Mouse (Mus musculus) neural tube, embryonic 15.5 days (tissue): ENCODE measurements around the gene Cd320. TPM values are rescaled to one million over a fixed set of nuclear protein-coding genes. Genes with fewer than 3 reads are reported as not detected.
"Not testable (repeated sequence)": the region's sequence is repeated elsewhere in the genome, so short reads cannot be mapped to it uniquely, and the experiment has no call there.

Source experiments
- ATAC-seq: fragments of 200-750 bp; cut with Nextera tagmentation; 2 replicates; pipeline ENCODE4 v1.8.0; 2017; ENCODE audit warnings: mild to moderate bottlenecking, moderate TSS enrichment, moderate library complexity; ENCODE audit not compliant: low FRiP score
- H3K27ac ChIP-seq: fragments of 300-500 bp; sonication (generic); replicated peaks from 2 replicates; pipeline ENCODE4 v1.5.1; 2015; ENCODE audit warnings: mild to moderate bottlenecking, inconsistent platforms
- H3K27me3 ChIP-seq: fragments of 300-500 bp; sonication (generic); replicated peaks from 2 replicates; pipeline ENCODE4 v1.6.1; 2015; ENCODE audit warnings: inconsistent platforms
- H3K36me3 ChIP-seq: fragments of 300-500 bp; sonication (generic); 2 replicates; pipeline ENCODE4 v1.6.1; 2015; ENCODE audit warnings: inconsistent platforms
- H3K4me1 ChIP-seq: fragments of 300-500 bp; sonication (generic); 2 replicates; pipeline ENCODE4 v1.6.1; 2015; ENCODE audit warnings: inconsistent platforms
- H3K4me2 ChIP-seq: fragments of 300-500 bp; sonication (generic); 2 replicates; pipeline ENCODE4 v1.6.1; 2015; ENCODE audit warnings: inconsistent platforms, mild to moderate bottlenecking, moderate library complexity
- H3K4me3 ChIP-seq: fragments of 300-500 bp; sonication (generic); replicated peaks from 2 replicates; pipeline ENCODE4 v1.5.1; 2015; ENCODE audit warnings: mild to moderate bottlenecking, inconsistent platforms
- H3K9ac ChIP-seq: fragments of 300-500 bp; sonication (generic); replicated peaks from 2 replicates; pipeline ENCODE4 v1.6.1; 2015; ENCODE audit warnings: mild to moderate bottlenecking, inconsistent platforms
- H3K9me3 ChIP-seq: fragments of 300-500 bp; sonication (generic); replicated peaks from 2 replicates; pipeline ENCODE4 v1.6.1; 2016; ENCODE audit warnings: inconsistent platforms
- WGBS: fragments of 180-500 bp; shearing (Covaris S2); methylation state at CpG from one replicate; pipeline ENCODE4 v1.1.7; 2015; ENCODE audit warnings: mixed read lengths; 5-methylcytosine and 5-hydroxymethylcytosine counted together
- polyA plus RNA-seq: library from polyadenylated mRNA; unstranded; fragments of >200 nt; fragmentation: Nextera tagmentation; extraction: Ambion mirVana; gene quantifications from 2 replicates; pipeline ENCODE4 v1.2.1, GENCODE M21; 2015

Gene Cd320
- polyA plus RNA-seq, 1 experiment from 2014 or later = 53.9 TPM

- no peak overlapping the region for H3K4me3 ChIP-seq
- peaks cover 18% of the 10 kb centered on the region for H3K4me1 ChIP-seq
- no peaks in the 10 kb centered on the region for H3K36me3 ChIP-seq
- WGBS = 78% methylated on average over 4 of the region's 4 CpGs
- ATAC-seq = no peak
- no peak overlapping the region for H3K27ac ChIP-seq
- no peak overlapping the region for H3K9ac ChIP-seq
- H3K27me3 ChIP-seq = peaks cover 13% of the 10 kb centered on the region; the same call in 1 of the 2 replicates
- no peak overlapping the region for H3K4me2 ChIP-seq
- H3K9me3 ChIP-seq = no peaks in the 10 kb centered on the region
Measured at GRCm38 (mm10) chr17:33812990-33813389, 29.9 kb upstream of the Cd320 start.

GRCm38 (mm10) chr17:33815399-33815798 lies 27.5 kb upstream of the Cd320 start:
- Histone ChIP-seq H3K4me3 (no peak overlapping the region), H3K9ac (no peak overlapping the region), H3K4me2 (no peak overlapping the region), H3K27ac (no peak overlapping the region), H3K36me3 (peaks cover 15% of the 10 kb centered on the region), H3K27me3 (peaks cover 10% of the 10 kb centered on the region; the same call in 1 of the 2 replicates), H3K4me1 (peaks cover 28% of the 10 kb centered on the region), H3K9me3 (no peaks in the 10 kb centered on the region)
- no peak for ATAC-seq
- 90% methylated on average over 6 of the region's 6 CpGs for WGBS

GRCm38 (mm10) chr17:33816612-33817011 lies 26.3 kb upstream of the Cd320 start:
- WGBS = 70% methylated on average over 5 of the region's 5 CpGs
- no peak for ATAC-seq
- H3K4me1 ChIP-seq = peaks cover 24% of the 10 kb centered on the region
- 0 out of 2 replicates have a peak, but pooled peaks cover 3% of the 10 kb centered on the region for H3K27me3 ChIP-seq
- peak overlapping the region; percentile 75; the same call in 1 of the 2 replicates for H3K9ac ChIP-seq
- peaks cover 26% of the 10 kb centered on the region for H3K36me3 ChIP-seq
- H3K9me3 ChIP-seq = no peaks in the 10 kb centered on the region
- H3K4me2 ChIP-seq = peak overlapping the region; percentile 79
- peak overlapping the region; percentile 60 for H3K4me3 ChIP-seq
- H3K27ac ChIP-seq = peak overlapping the region; percentile 88; the same call in 1 of the 2 replicates

DNA sequence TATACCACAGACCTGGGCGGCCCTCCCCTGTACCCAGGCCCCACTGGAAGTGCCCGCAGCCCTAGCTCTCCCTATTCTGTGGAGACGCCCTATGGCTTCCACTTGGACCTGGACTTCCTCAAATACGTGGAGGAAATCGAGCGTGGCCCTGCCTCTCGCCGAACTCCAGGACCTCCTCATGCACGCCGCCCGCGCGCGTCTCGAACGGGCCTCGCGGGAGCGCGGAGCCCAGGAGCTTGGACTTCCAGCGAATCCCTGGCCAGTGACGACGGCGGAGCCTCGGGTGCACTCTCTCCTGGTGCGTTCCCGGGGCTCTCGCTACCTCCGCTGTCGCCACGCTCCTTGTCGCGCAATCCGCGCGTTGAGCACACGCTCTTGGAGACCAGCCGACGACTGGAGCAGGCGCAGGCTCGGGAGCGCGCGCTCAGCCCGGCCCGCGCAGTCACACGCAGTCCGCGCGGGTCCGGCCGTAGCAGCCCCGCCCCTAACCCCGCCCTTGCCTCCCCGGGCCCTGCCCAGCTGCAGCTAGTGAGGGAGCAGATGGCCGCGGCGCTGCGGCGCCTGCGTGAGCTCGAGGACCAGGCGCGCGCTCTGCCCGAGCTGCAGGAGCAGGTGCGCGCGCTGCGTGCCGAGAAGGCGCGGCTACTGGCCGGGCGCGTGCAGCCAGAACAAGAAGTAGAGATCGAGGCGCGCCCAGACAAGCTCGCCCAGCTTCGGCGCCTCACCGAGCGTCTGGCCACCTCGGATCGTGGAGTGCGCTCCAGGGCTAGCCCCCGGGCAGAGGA lies 25.5 kb upstream of the Cd320 start:
- Histone ChIP-seq H3K27me3 (0 out of 2 replicates have a peak, but pooled peaks cover 2% of the 10 kb centered on the region), H3K4me3 (peak overlapping the region; percentile 60), H3K4me1 (peaks cover 30% of the 10 kb centered on the region), H3K36me3 (peaks cover 34% of the 10 kb centered on the region), H3K9ac (peak overlapping the region; percentile 75), H3K27ac (peak overlapping the region; percentile 88), H3K4me2 (peak overlapping the region; percentile 79), H3K9me3 (no peaks in the 10 kb centered on the region)
- 1% methylated on average over 88 of the region's 89 CpGs for WGBS
- ATAC-seq = peak; percentile 97

- Histone ChIP-seq H3K9ac (peak overlapping the region; percentile 75), H3K27ac (peak overlapping the region; percentile 88), H3K36me3 (peaks cover 39% of the 10 kb centered on the region), H3K27me3 (no peaks in the 10 kb centered on the region), H3K4me2 (peak overlapping the region; percentile 79), H3K4me1 (peaks cover 37% of the 10 kb centered on the region), H3K4me3 (peak overlapping the region; percentile 60), H3K9me3 (no peaks in the 10 kb centered on the region)
- ATAC-seq = peak; percentile 67
- 14% methylated on average over 33 of the region's 33 CpGs for WGBS
Measured at GRCm38 (mm10) chr17:33817969-33818643, 24.8 kb upstream of the Cd320 start.

GRCm38 (mm10) chr17:33822436-33822959 lies 20.4 kb upstream of the Cd320 start:
- H3K27me3 ChIP-seq = no peaks in the 10 kb centered on the region
- H3K9me3 ChIP-seq = no peaks in the 10 kb centered on the region
- ATAC-seq = no peak
- peaks cover 39% of the 10 kb centered on the region for H3K36me3 ChIP-seq
- 0 out of 2 replicates have a peak overlapping the region, but pooled peaks have one; percentile 84 for H3K4me3 ChIP-seq
- 0 out of 2 replicates have a peak overlapping the region, but pooled peaks have one; percentile 3 for H3K9ac ChIP-seq
- WGBS = 93% methylated on average over 1 of the region's 1 CpGs
- peaks cover 61% of the 10 kb centered on the region for H3K4me1 ChIP-seq
- no peak overlapping the region for H3K27ac ChIP-seq
- H3K4me2 ChIP-seq = peak overlapping the region; percentile 91

DNA sequence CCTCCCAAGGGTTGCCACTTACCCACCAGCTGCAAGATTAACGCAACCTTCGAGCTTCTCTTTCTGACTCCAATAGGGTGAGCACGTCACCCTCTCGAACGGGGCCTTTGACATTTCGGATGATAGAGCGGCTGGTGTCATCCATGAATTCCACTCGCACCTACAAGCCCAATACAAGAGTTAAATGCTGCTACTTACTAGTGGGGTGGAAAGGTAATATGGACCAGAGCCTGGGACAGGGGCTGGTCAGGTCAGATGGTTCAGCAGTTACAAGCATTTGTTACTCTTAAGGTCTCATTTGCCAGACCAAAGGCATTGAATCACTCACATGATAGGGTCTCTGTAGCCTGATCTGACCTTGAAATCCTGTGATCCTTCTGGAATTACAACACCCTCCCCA lies 19.7 kb upstream of the Cd320 start:
- peak overlapping the region; percentile 91 for H3K4me2 ChIP-seq
- peak overlapping the region; percentile 84 for H3K4me3 ChIP-seq
- 90% methylated on average over 8 of the region's 8 CpGs for WGBS
- peak overlapping the region; percentile 79 for H3K9ac ChIP-seq
- peaks cover 61% of the 10 kb centered on the region for H3K4me1 ChIP-seq
- not testable (repeated sequence) for H3K27me3 ChIP-seq, H3K27ac ChIP-seq, H3K9me3 ChIP-seq, ATAC-seq
- H3K36me3 ChIP-seq = peaks cover 43% of the 10 kb centered on the region

- Histone ChIP-seq H3K9me3 (no peaks in the 10 kb centered on the region), H3K9ac (peak within 1 kb of the TSS; percentile 79), H3K27me3 (no peaks in the 10 kb centered on the region), H3K4me3 (peak within 1 kb of the TSS; percentile 84), H3K27ac (peak within 1 kb of the TSS; percentile 92), H3K36me3 (peaks cover 40% of the 10 kb centered on the region), H3K4me2 (peak within 1 kb of the TSS; percentile 91), H3K4me1 (peaks cover 59% of the 10 kb centered on the region)
- WGBS = under 1% methylated on average over 51 of the region's 51 CpGs
- peak; percentile 94 for ATAC-seq
Measured at GRCm38 (mm10) chr17:33824084-33824996, 18.6 kb upstream of the Cd320 start, which contains the start of the genes Rps28 and Ndufa7. Rps28 (minus strand) TSS chr17:33824562. Ndufa7 (plus strand) TSS chr17:33824572.

GRCm38 (mm10) chr17:33824997-33825330 lies 17.9 kb upstream of the Cd320 start:
- Histone ChIP-seq H3K27ac (peak overlapping the region; percentile 92), H3K4me3 (peak overlapping the region; percentile 84), H3K36me3 (peaks cover 41% of the 10 kb centered on the region), H3K4me2 (peak overlapping the region; percentile 91), H3K4me1 (peaks cover 59% of the 10 kb centered on the region), H3K9ac (peak overlapping the region; percentile 79)
- WGBS = 6% methylated on average over 6 of the region's 6 CpGs
- H3K27me3 ChIP-seq, H3K9me3 ChIP-seq, ATAC-seq: not testable (repeated sequence)

DNA sequence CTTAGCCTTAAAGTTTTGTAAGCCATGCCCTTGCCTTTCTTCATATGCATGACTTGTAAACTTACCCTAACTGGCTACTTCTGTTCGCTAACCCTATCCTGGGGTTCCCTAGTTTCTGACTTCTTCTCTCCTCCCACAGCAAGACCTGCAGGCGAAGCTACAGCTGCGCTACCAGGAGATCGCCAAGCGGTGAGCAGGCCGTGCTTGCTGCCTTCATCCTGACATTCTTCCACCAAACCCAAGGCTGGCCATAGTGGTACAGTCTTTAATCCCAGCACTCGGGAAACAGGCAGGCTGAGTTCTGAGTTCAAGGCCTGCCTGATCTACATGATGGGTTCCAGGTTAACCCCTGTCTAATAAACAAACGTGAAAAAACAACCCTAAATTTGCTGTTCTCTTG lies 17.4 kb upstream of the Cd320 start:
- Histone ChIP-seq H3K27ac (no peak overlapping the region), H3K9ac (peak overlapping the region; percentile 79; the same call in 1 of the 2 replicates), H3K4me1 (peaks cover 59% of the 10 kb centered on the region), H3K4me2 (peak overlapping the region; percentile 91), H3K9me3 (no peaks in the 10 kb centered on the region), H3K4me3 (peak overlapping the region; percentile 84), H3K27me3 (no peaks in the 10 kb centered on the region), H3K36me3 (peaks cover 41% of the 10 kb centered on the region)
- ATAC-seq = no peak
- WGBS = 81% methylated on average over 8 of the region's 8 CpGs

DNA sequence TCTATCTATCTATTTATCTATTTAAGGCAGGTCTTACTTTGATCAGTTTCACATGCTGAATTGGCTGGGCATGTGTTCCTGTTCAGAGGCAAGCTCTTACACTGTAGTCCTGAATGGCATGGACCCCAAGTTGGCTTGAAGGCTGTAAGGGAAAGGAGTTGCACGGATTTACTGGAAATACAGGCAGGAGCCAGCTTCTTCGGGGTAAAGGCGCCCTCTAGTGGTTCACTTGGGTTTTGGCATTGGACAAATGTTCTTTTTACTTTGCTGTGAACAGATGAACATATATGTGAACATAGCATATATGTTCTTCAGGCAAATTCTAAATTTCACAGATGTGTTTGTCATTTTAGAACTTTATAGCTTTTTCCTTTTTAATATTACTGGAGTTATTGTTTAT lies 16.0 kb upstream of the Cd320 start:
- Histone ChIP-seq H3K9me3 (no peaks in the 10 kb centered on the region), H3K4me3 (no peak overlapping the region), H3K27ac (no peak overlapping the region), H3K27me3 (no peaks in the 10 kb centered on the region), H3K9ac (no peak overlapping the region; the same call in 1 of the 2 replicates), H3K4me1 (peaks cover 55% of the 10 kb centered on the region), H3K4me2 (no peak overlapping the region), H3K36me3 (peaks cover 39% of the 10 kb centered on the region)
- ATAC-seq = no peak
- WGBS = 0% methylated on average over 3 of the region's 3 CpGs
